Mouse (Mus musculus) forebrain, embryonic 16.5 days (tissue): Measurements from ENCODE around the gene Commd7. TPM values are rescaled to one million over a fixed set of nuclear protein-coding genes. Genes with fewer than 3 reads are reported as not detected.
"Not testable (repeated sequence)": the region's sequence is repeated elsewhere in the genome, so short reads cannot be mapped to it uniquely, and the experiment has no call there.

Experiments
- ATAC-seq: fragments of 200-750 bp; cut with Nextera tagmentation; 2 replicates; pipeline ENCODE4 v1.8.0; 2017; ENCODE audit warnings: mild to moderate bottlenecking, moderate library complexity
- H3K27ac ChIP-seq: fragments of 300-500 bp; sonication (generic); 2 replicates; pipeline ENCODE4 v1.5.1; 2014; ENCODE audit warnings: low read length, control low read depth
- H3K27me3 ChIP-seq: fragments of 300-500 bp; sonication (generic); replicated peaks from 2 replicates; pipeline ENCODE4 v1.6.1; 2014; ENCODE audit warnings: low read length; ENCODE audit not compliant: control insufficient read depth, insufficient read depth
- H3K36me3 ChIP-seq: fragments of 300-500 bp; sonication (generic); 2 replicates; pipeline ENCODE4 v1.6.1; 2014; ENCODE audit not compliant: control insufficient read depth, insufficient read depth
- H3K4me1 ChIP-seq: fragments of 300-500 bp; sonication (generic); replicated peaks from 2 replicates; pipeline ENCODE4 v1.6.1; 2014; ENCODE audit warnings: low read length; ENCODE audit not compliant: control insufficient read depth, insufficient read depth
- H3K4me2 ChIP-seq: fragments of 300-500 bp; sonication (generic); 2 replicates; pipeline ENCODE4 v1.6.1; 2014; ENCODE audit warnings: mild to moderate bottlenecking, low read length, control low read depth
- H3K4me3 ChIP-seq: fragments of 300-500 bp; sonication (generic); replicated peaks from 2 replicates; pipeline ENCODE4 v1.5.1; 2014; ENCODE audit warnings: mild to moderate bottlenecking, low read length, control low read depth
- H3K9ac ChIP-seq: fragments of 300-500 bp; sonication (generic); replicated peaks from 2 replicates; pipeline ENCODE4 v1.6.1; 2014; ENCODE audit warnings: low read depth, low read length, control low read depth
- H3K9me3 ChIP-seq: fragments of 300-500 bp; sonication (generic); 2 replicates; pipeline ENCODE4 v1.6.1; 2016; ENCODE audit warnings: low read length; ENCODE audit not compliant: control insufficient read depth
- WGBS: fragments of 180-500 bp; shearing (Covaris S2); extraction: QIAGEN DNeasy Blood & Tissue Kit; methylation state at CpG from one replicate; pipeline ENCODE4 v1.1.7; 2014; 5-methylcytosine and 5-hydroxymethylcytosine counted together
- polyA plus RNA-seq: library from polyadenylated mRNA; unstranded; fragments of >200 nt; fragmentation: Nextera tagmentation; extraction: Ambion mirVana; gene quantifications from 2 replicates; pipeline ENCODE4 v1.2.1, GENCODE M21; 2015

The Commd7 gene
- polyA plus RNA-seq, result 99.8 and 108 TPM in 2 replicates

- Histone ChIP-seq H3K9me3 (no peaks in the 10 kb centered on the region), H3K4me3 (peak within 1 kb of the TSS; percentile 97), H3K9ac (peak within 1 kb of the TSS; percentile 98), H3K4me1 (peaks cover 18% of the 10 kb centered on the region), H3K36me3 (peaks cover 9% of the 10 kb centered on the region), H3K27ac (peak within 1 kb of the TSS; percentile 89), H3K4me2 (peak within 1 kb of the TSS; percentile 76), H3K27me3 (no peaks in the 10 kb centered on the region)
- peak; percentile 94 for ATAC-seq
- WGBS, result 4% methylated on average over 53 of the region's 53 CpGs
Observed at GRCm38 (mm10) chr2:153631976-153632870, at the start of gene Commd7. Commd7 (minus strand) TSS chr2:153632781.

DNA sequence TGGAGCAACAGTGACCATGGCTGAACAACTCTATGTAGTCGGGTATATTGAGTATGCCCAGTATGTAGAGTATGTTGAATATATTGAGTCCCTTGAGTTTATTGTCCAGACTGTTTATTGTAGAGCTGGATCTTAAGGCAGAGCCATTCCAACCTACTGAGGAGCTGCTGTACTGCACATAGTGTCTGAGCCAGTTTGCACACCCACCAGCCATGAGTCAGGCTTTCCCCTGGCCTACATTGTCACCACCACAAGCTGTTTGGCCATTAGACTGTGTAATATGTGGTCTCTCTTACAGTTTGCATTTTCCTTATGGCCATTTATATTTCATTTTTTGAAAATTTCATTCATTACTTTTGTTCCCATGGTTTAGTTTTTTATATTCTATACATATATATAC is 47.4 kb upstream of the Commd7 start:
- WGBS, result 97% methylated on average over 1 of the region's 1 CpGs
- Histone ChIP-seq H3K9ac (no peak overlapping the region), H3K4me3 (no peak overlapping the region), H3K36me3 (no peaks in the 10 kb centered on the region), H3K4me1 (no peaks in the 10 kb centered on the region), H3K9me3 (no peaks in the 10 kb centered on the region), H3K27ac (no peak overlapping the region), H3K4me2 (no peak overlapping the region), H3K27me3 (no peaks in the 10 kb centered on the region)
- no peak for ATAC-seq

GRCm38 (mm10) chr2:153677550-153677949 is 45.0 kb upstream of the Commd7 start:
- Histone ChIP-seq H3K4me1 (no peaks in the 10 kb centered on the region), H3K27ac (no peak overlapping the region), H3K27me3 (no peaks in the 10 kb centered on the region), H3K4me2 (no peak overlapping the region), H3K9me3 (no peaks in the 10 kb centered on the region), H3K36me3 (no peaks in the 10 kb centered on the region), H3K4me3 (no peak overlapping the region), H3K9ac (no peak overlapping the region)
- WGBS, result 80% methylated on average over 7 of the region's 7 CpGs
- ATAC-seq, result no peak

DNA sequence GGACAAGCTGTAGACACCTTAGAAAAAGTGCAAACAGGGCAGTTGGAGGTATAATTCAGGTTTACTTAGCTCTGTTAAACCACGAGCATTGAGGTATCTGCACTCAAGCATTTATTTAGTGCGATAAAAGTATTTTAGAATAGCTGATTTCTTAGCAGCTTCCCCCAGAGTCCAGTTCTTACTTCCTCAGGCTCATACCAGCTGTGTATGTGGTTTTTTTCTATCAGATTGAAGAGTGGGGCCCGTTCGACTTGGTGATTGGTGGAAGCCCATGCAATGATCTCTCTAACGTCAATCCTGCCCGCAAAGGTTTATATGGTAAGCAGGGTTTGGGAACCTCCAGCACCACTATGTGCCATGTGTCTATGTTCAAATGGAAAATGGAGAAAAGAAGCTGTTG is 44.4 kb upstream of the Commd7 start:
- no peak for ATAC-seq
- H3K4me3 ChIP-seq, result no peak overlapping the region
- H3K4me2 ChIP-seq, result no peak overlapping the region
- H3K9me3 ChIP-seq, result no peaks in the 10 kb centered on the region
- no peaks in the 10 kb centered on the region for H3K27me3 ChIP-seq
- WGBS, result 94% methylated on average over 6 of the region's 6 CpGs
- H3K36me3 ChIP-seq, result no peaks in the 10 kb centered on the region
- H3K9ac ChIP-seq, result no peak overlapping the region
- H3K4me1 ChIP-seq, result no peaks in the 10 kb centered on the region
- no peak overlapping the region for H3K27ac ChIP-seq

DNA sequence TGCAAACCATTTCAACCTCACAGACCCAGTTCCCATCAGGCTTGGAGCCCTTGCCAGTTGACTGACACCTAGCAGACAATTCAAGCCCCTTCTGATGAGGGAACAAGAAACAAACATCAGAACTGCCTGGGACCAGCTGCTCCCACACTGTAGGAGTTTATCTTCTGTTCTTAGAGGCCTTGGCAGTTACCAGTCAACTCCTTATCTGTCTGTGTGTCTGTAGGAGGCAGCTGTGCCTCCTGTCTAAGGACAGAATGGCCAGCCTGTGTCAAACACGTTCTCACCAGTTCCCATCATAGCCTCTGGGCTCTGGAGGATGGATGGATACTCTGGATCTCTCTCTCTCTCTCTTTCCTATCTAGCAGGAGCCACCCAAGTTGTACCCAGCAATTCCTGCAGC is 42.8 kb upstream of the Commd7 start:
- H3K36me3 ChIP-seq, H3K4me2 ChIP-seq, H3K27ac ChIP-seq, ATAC-seq, H3K27me3 ChIP-seq, H3K9ac ChIP-seq, H3K4me1 ChIP-seq, H3K9me3 ChIP-seq, H3K4me3 ChIP-seq: not testable (repeated sequence)
- 80% methylated on average over 1 of the region's 1 CpGs for WGBS

GRCm38 (mm10) chr2:153672619-153673018 is 40.0 kb upstream of the Commd7 start:
- ATAC-seq, result no peak
- Histone ChIP-seq H3K9ac (no peak overlapping the region), H3K4me1 (no peaks in the 10 kb centered on the region), H3K27ac (no peak overlapping the region), H3K27me3 (no peaks in the 10 kb centered on the region), H3K36me3 (no peaks in the 10 kb centered on the region), H3K4me2 (no peak overlapping the region), H3K9me3 (no peaks in the 10 kb centered on the region), H3K4me3 (no peak overlapping the region)
- 96% methylated on average over 2 of the region's 2 CpGs for WGBS

GRCm38 (mm10) chr2:153670111-153670510 is 37.5 kb upstream of the Commd7 start:
- Histone ChIP-seq H3K9ac (no peak overlapping the region), H3K9me3 (no peaks in the 10 kb centered on the region), H3K4me1 (no peaks in the 10 kb centered on the region), H3K27ac (no peak overlapping the region), H3K36me3 (no peaks in the 10 kb centered on the region), H3K4me2 (no peak overlapping the region), H3K4me3 (no peak overlapping the region), H3K27me3 (no peaks in the 10 kb centered on the region)
- WGBS, result 35% methylated on average over 5 of the region's 5 CpGs
- ATAC-seq, result no peak

DNA sequence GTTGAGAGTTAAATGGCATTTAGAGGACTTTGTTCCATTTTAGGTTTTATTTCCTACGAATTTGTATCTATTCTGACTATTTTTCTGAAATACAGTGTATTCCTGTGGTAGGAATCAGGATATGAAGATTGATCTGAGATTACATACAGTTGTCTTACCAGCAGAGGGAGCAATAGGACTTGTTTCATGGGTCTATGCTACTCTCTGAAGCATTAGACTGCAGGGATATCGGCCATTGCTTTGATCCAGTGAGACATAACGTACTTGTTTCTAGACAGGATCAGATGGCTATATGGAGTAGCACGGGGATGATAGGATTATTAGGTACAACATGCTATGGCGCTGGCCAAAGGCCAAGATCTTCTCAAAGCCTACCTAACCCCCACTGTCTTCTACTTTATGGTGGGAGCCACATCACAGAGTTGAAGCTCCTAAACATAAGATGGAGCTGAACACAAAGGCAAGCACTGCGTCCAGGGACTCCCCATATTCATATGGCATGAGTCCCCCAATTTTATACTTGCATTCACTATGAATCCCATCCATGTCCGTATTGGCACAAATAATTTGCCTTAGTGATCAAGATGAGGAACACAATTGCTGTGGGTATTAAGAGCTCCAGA is 36.3 kb upstream of the Commd7 start:
- Histone ChIP-seq H3K9me3 (no peaks in the 10 kb centered on the region), H3K4me1 (no peaks in the 10 kb centered on the region), H3K9ac (no peak overlapping the region), H3K4me2 (no peak overlapping the region), H3K27me3 (no peaks in the 10 kb centered on the region), H3K4me3 (no peak overlapping the region), H3K27ac (no peak overlapping the region), H3K36me3 (no peaks in the 10 kb centered on the region)
- 57% methylated on average over 7 of the region's 7 CpGs for WGBS
- peak; percentile 87 for ATAC-seq

DNA sequence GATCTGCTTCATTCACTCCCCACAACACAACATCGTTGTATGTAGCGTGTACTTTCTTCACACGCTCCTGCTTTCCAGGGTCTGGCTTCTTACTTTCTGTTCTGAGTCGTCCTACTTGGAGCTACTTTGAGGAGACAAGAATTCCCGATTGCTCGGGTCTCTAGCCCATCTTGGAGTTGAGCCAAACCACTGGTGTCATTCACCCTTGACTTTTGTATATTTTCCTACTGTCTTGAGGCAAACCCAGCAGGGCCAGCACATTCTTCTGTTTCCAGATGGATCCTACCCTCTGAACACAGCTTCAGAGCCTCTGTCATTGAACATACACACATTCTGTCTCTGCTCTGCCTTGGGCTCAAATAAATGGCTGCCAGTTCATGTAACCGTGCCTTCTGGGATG is 32.8 kb upstream of the Commd7 start:
- no peaks in the 10 kb centered on the region for H3K9me3 ChIP-seq
- no peak overlapping the region for H3K4me3 ChIP-seq
- H3K9ac ChIP-seq, result no peak overlapping the region
- ATAC-seq, result no peak
- no peaks in the 10 kb centered on the region for H3K4me1 ChIP-seq
- no peak overlapping the region for H3K27ac ChIP-seq
- no peaks in the 10 kb centered on the region for H3K36me3 ChIP-seq
- H3K4me2 ChIP-seq, result no peak overlapping the region
- H3K27me3 ChIP-seq, result no peaks in the 10 kb centered on the region
- 92% methylated on average over 7 of the region's 7 CpGs for WGBS
